Mouse (Mus musculus): ENCODE measurements around the gene Naip1. TPM values are rescaled to one million over a fixed set of nuclear protein-coding genes. Genes with fewer than 3 reads are reported as not detected.
"Not testable (repeated sequence)": the region's sequence is repeated elsewhere in the genome, so short reads cannot be mapped to it uniquely, and the experiment has no call there.

The Naip1 gene
- polyA plus RNA-seq, 1 experiment from 2014 or later, result not detected

DNA sequence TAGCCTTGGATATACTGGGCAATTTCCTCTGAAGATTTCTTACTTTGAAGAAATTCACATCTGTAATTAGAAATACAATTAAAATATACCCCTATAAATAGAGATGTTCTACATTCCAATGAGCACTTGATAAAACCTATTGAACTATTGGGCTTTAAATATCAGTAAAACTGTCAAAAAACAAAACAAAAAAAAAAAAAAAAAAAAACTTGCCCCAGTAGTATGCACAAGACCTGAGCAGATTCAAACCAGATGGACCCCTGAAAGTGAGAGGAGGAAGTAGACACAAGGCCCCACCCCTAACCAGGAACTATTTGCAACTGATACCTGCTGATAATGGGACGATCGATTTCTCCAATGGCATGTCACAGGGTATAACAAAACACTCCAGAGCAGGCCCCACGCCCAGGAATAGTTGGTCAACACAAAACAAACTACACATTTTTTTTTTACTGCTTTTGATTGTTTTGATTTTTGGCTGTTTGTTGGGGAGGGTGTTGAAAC, 15.3 kb downstream of the Naip1 start:
- no peak overlapping the region for H3K27ac ChIP-seq (ENCODE audit: low read depth)
- no peak overlapping the region for H3K4me2 ChIP-seq
- DNase-seq (no peak), ATAC-seq (ENCODE audit: insufficient read depth) (no peak)
- no peaks in the 10 kb centered on the region for H3K36me3 ChIP-seq (ENCODE audit: insufficient read depth)
- H3K27me3 ChIP-seq (ENCODE audit: insufficient read depth, low read length), result no peaks in the 10 kb centered on the region
- 69% methylated on average over 3 of the region's 3 CpGs for WGBS
- H3K9me3 ChIP-seq (ENCODE audit: low read depth, low read length), result no peaks in the 10 kb centered on the region
- H3K4me1 ChIP-seq (ENCODE audit: insufficient read depth), result no peaks in the 10 kb centered on the region
- TF ChIP-seq CTCF (IDR thresholded peaks at IDR 0.05; ENCODE audit: low read depth), result no peak
- no peak overlapping the region for H3K9ac ChIP-seq
- H3K4me3 ChIP-seq (ENCODE audit: low read depth, low read length), result no peak overlapping the region

DNA sequence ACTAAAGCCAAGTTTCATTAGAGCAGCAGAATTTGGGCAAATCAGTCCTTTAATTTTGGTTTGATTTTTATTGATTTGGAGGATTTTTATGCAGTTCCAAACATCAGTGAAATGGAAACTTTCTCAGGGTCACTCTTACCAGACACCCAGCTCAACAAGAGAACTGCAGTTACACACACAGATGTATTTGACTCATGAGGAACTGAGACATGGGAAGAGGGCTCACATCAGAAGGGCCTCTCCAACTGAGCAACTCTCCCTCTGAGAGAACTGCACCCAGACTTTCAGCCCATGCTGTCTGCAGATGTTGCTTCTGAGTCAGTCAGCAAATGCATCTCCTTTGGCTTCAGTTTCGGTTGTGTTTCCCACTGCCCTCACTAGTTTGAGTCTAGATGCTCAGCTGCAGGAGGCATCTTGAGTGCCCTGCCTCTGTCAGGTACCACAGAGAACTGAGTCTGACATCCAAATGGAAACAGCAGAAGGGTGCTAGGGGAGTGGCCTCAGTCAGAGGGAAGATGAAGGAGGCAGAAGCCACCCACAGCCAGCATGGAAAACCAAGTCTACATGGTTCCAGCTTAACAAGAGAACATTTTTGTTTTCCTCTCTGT, 16.0 kb downstream of the Naip1 start:
- not testable (repeated sequence) for H3K9ac ChIP-seq; DNase-seq; H3K4me1 ChIP-seq (ENCODE audit: insufficient read depth); H3K4me3 ChIP-seq (ENCODE audit: low read depth, low read length); ATAC-seq (ENCODE audit: insufficient read depth); H3K27ac ChIP-seq (ENCODE audit: low read depth); H3K4me2 ChIP-seq; H3K36me3 ChIP-seq (ENCODE audit: insufficient read depth); H3K27me3 ChIP-seq (ENCODE audit: insufficient read depth, low read length); H3K9me3 ChIP-seq (ENCODE audit: low read depth, low read length)
- WGBS, result 72% methylated on average over 1 of the region's 1 CpGs

DNA sequence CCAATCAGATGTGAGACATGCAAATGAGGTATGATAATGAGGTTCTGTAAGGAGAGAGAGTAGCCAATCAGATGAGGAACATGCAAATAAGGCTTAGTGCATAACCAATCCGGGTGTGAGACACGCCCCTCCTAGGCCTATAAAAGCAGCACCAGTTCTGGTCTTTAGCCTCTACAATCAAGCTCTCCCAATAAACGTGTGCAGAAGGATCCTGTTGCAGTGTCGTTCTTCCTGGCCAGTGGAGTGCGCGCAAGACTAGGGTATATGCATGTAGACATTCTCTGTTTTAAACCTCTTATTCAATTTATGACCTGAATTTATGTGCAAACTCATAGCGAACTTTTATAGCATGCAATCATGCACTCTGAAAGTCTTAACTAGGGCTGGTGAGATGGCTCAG, 32.7 kb downstream of the Naip1 start:
- not testable (repeated sequence) for ATAC-seq (ENCODE audit: insufficient read depth); DNase-seq; H3K4me1 ChIP-seq (ENCODE audit: insufficient read depth); H3K36me3 ChIP-seq (ENCODE audit: insufficient read depth); H3K4me3 ChIP-seq (ENCODE audit: low read depth, low read length); H3K9me3 ChIP-seq (ENCODE audit: low read depth, low read length); H3K9ac ChIP-seq; H3K27ac ChIP-seq (ENCODE audit: low read depth); H3K4me2 ChIP-seq; H3K27me3 ChIP-seq (ENCODE audit: insufficient read depth, low read length)
- 86% methylated on average over 7 of the region's 7 CpGs for WGBS

- no peak overlapping the region for H3K4me2 ChIP-seq
- H3K9ac ChIP-seq, result no peak overlapping the region
- DNase-seq (no peak), ATAC-seq (ENCODE audit: insufficient read depth) (no peak)
- 46% methylated on average over 1 of the region's 1 CpGs for WGBS
- TF ChIP-seq CTCF (IDR thresholded peaks at IDR 0.05; ENCODE audit: low read depth), result no peak
- no peaks in the 10 kb centered on the region for H3K4me1 ChIP-seq (ENCODE audit: insufficient read depth)
- H3K36me3 ChIP-seq (ENCODE audit: insufficient read depth), result no peaks in the 10 kb centered on the region
- H3K4me3 ChIP-seq (ENCODE audit: low read depth, low read length), result no peak overlapping the region
- no peaks in the 10 kb centered on the region for H3K27me3 ChIP-seq (ENCODE audit: insufficient read depth, low read length)
- H3K27ac ChIP-seq (ENCODE audit: low read depth), result no peak overlapping the region
- no peaks in the 10 kb centered on the region for H3K9me3 ChIP-seq (ENCODE audit: low read depth, low read length)
Observed at GRCm38 (mm10) chr13:100414428-100414827, 38.2 kb downstream of the Naip1 start.

DNA sequence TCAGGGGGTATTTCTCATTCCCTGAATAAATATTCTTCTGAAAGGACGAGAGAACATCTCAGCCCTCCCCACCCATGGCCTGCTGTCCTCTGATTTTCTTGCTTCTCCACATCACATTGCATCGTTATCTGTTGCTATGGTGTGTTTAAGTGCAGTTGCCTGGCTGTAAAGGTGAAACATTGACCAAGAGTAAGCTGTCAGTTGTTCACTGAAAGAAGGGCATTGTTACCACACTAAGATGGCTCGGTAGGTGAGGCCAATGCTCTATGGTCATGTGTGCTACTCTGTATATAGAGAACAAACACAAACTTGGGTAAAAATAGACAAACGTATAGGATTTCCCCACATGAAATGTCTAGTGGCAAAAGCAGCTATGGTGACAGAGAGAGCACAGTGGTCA, 42.8 kb downstream of the Naip1 start:
- TF ChIP-seq CTCF (IDR thresholded peaks at IDR 0.05; ENCODE audit: low read depth), result no peak
- no peak for ATAC-seq (ENCODE audit: insufficient read depth)
- DNase-seq, result no peak
- H3K4me1 ChIP-seq (ENCODE audit: insufficient read depth), result no peaks in the 10 kb centered on the region
- WGBS, result 61% methylated on average over 4 of the region's 4 CpGs
- no peaks in the 10 kb centered on the region for H3K9me3 ChIP-seq (ENCODE audit: low read depth, low read length)
- H3K4me3 ChIP-seq (ENCODE audit: low read depth, low read length), result no peak overlapping the region
- H3K36me3 ChIP-seq (ENCODE audit: insufficient read depth), result no peaks in the 10 kb centered on the region
- no peak overlapping the region for H3K27ac ChIP-seq (ENCODE audit: low read depth)
- no peak overlapping the region for H3K4me2 ChIP-seq
- no peaks in the 10 kb centered on the region for H3K27me3 ChIP-seq (ENCODE audit: insufficient read depth, low read length)
- H3K9ac ChIP-seq, result no peak overlapping the region

DNA sequence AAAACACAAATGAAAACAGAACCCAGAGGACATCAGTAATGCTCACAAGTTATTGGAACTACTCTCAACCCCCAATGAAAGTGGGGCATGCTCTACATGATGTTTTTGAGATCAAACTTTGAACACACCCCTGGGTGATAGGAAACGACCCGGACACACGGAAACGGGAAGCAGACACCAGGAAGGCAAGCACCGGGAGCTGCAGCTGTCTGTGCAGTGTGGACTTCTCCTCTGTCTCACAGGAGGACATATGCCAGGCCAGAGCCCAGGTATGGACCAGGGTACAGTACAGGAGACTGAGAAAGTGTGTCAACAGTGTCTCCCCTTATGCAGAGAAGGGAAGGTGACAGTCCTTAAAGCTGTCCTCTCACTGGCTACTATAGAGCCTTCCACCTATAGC, 43.5 kb downstream of the Naip1 start:
- no peak for ATAC-seq (ENCODE audit: insufficient read depth)
- Histone ChIP-seq H3K9ac (no peak overlapping the region), H3K4me3 (ENCODE audit: low read depth, low read length) (no peak overlapping the region), H3K27ac (ENCODE audit: low read depth) (no peak overlapping the region), H3K27me3 (ENCODE audit: insufficient read depth, low read length) (no peaks in the 10 kb centered on the region), H3K36me3 (ENCODE audit: insufficient read depth) (no peaks in the 10 kb centered on the region), H3K4me1 (ENCODE audit: insufficient read depth) (no peaks in the 10 kb centered on the region), H3K4me2 (no peak overlapping the region), H3K9me3 (ENCODE audit: low read depth, low read length) (no peaks in the 10 kb centered on the region)
- no peak for DNase-seq
- 83% methylated on average over 5 of the region's 5 CpGs for WGBS
- no peak for TF ChIP-seq CTCF (IDR thresholded peaks at IDR 0.05; ENCODE audit: low read depth)

GRCm38 (mm10) chr13:100408242-100408641, 44.4 kb downstream of the Naip1 start:
- H3K4me1 ChIP-seq (ENCODE audit: insufficient read depth), result no peaks in the 10 kb centered on the region
- no peak overlapping the region for H3K27ac ChIP-seq (ENCODE audit: low read depth)
- no peaks in the 10 kb centered on the region for H3K9me3 ChIP-seq (ENCODE audit: low read depth, low read length)
- DNase-seq (no peak), ATAC-seq (ENCODE audit: insufficient read depth) (no peak)
- H3K27me3 ChIP-seq (ENCODE audit: insufficient read depth, low read length), result no peaks in the 10 kb centered on the region
- WGBS, result 83% methylated on average over 7 of the region's 7 CpGs
- H3K9ac ChIP-seq, result no peak overlapping the region
- no peak for TF ChIP-seq CTCF (IDR thresholded peaks at IDR 0.05; ENCODE audit: low read depth)
- no peaks in the 10 kb centered on the region for H3K36me3 ChIP-seq (ENCODE audit: insufficient read depth)
- H3K4me3 ChIP-seq (ENCODE audit: low read depth, low read length), result no peak overlapping the region
- no peak overlapping the region for H3K4me2 ChIP-seq

GRCm38 (mm10) chr13:100402930-100403637, 49.6 kb downstream of the Naip1 start:
- not testable (repeated sequence) for H3K27ac ChIP-seq (ENCODE audit: low read depth); H3K9me3 ChIP-seq (ENCODE audit: low read depth, low read length); H3K27me3 ChIP-seq (ENCODE audit: insufficient read depth, low read length); H3K4me2 ChIP-seq; ATAC-seq (ENCODE audit: insufficient read depth); H3K36me3 ChIP-seq (ENCODE audit: insufficient read depth); H3K4me3 ChIP-seq (ENCODE audit: low read depth, low read length); DNase-seq; H3K4me1 ChIP-seq (ENCODE audit: insufficient read depth); H3K9ac ChIP-seq
- WGBS, result 71% methylated on average over 7 of the region's 7 CpGs
